Mouse (Mus musculus): ENCODE data around the gene Grik1.

- no peak for TF ChIP-seq CTCF (IDR thresholded peaks at IDR 0.05; ENCODE audit: extremely low read depth, insufficient read length, insufficient replicate concordance, low read depth, low read length)
- TF ChIP-seq POLR2A (IDR thresholded peaks at IDR 0.05; ENCODE audit: low read depth, low read length): no peak
These were observed 332.6 kb downstream of the Grik1 start for GRCm38 (mm10) chr16:87957449-87957848.
